Mouse (Mus musculus): ENCODE data around the gene Ccdc66.

DNA sequence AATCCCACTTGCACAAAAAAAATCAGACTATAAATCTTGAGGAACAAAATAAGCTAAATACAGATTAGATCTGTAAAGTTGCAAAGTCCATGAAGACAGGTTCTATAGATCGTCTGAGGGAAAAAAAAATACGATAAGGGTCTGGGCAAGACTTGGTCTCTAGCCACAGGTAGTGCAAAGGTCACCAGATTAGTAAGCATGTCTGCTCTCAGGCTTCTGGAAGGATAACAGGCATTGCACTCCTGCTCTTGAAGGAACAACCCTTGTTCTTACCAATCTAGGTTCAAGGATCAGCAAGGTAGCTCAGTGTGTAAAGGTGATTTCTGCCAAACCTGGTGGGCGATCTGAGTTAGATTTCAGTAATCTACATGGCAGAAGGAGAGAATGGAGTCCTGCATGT is 28.2 kb upstream of the Ccdc66 start:
- no peak for TF ChIP-seq CTCF (IDR thresholded peaks at IDR 0.05; ENCODE audit: control insufficient read depth, insufficient read depth, insufficient replicate concordance, low read depth, low read length)
- TF ChIP-seq POLR2A (IDR thresholded peaks at IDR 0.05; ENCODE audit: control insufficient read depth, low read depth, low read length) = no peak
